Comparison of ENCODE assay signal across 9 mouse cellular contexts in the genomic region with DNA sequence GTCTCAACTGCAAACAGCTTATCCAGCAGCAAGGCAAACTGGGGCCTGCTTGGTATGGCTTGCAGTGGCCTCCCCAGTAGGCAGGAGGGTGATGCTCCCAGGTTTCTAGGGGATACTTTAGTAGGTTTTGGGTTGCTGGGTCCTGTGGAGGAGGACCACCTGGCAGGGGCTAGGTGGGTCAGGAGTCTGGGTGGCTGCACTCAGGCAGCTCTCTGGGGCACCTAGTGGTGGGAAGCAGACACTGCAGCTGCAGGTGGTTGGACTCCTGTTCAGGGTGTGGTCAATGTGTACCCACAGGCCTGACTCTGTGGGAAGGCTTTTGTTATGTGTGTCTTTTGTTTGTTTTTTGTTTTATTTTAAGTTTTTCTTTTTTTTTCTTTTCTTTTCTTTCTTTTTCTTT. TPM values are rescaled to one million over a fixed set of nuclear protein-coding genes. Genes with fewer than 3 reads are reported as not detected.
DNase-seq lines count a peak whose midpoint lies in the region; ATAC-seq and TF ChIP-seq lines count a peak whose summit lies in the region.
"Had no signal": no experiment of that assay in that cellular context is flagged by ENCODE, and none has a peak within 500 bp of the region (broad histone marks: within the 10 kb centered on the region; RNA-seq: fewer than 3 reads in every experiment).

No protein-coding gene starts in this region.

- peaks cover 8% of the 10 kb centered on the region for H3K4me1 ChIP-seq in cerebellum, adult 2 months (ENCODE audit: control insufficient read depth, insufficient read depth, low read length)
- peaks cover 12% of the 10 kb centered on the region for H3K4me1 ChIP-seq in midbrain, embryonic 11.5 days (ENCODE audit: control insufficient read depth, insufficient read depth, low read length)
- peaks cover 30% of the 10 kb centered on the region for H3K4me1 ChIP-seq in midbrain, embryonic 13.5 days (replicated peaks)
- peaks cover 3 to 6% of the 10 kb centered on the region in 2 experiments; a peak in 3 of 4 replicates for H3K4me1 ChIP-seq in liver, embryonic 14.5 days (replicated peaks; ENCODE audit: control insufficient read depth in 2 of 2, insufficient read depth in 2 of 2, low read length in 1 of 2)
- H3K4me1 ChIP-seq in thymus, adult 2 months (replicated peaks; ENCODE audit: control insufficient read depth, insufficient read depth, low read length), result peaks cover 21% of the 10 kb centered on the region

- H3K27me3 ChIP-seq in cerebellum, adult 2 months (ENCODE audit: control insufficient read depth, insufficient read depth, low read length), result peaks cover 3% of the 10 kb centered on the region; the same call in 1 of the 2 replicates
- peaks cover 62% of the 10 kb centered on the region for H3K27me3 ChIP-seq in midbrain, embryonic 11.5 days (ENCODE audit: control insufficient read depth, insufficient read depth, low read length)
- H3K27me3 ChIP-seq in midbrain, embryonic 13.5 days, result peaks cover 86% of the 10 kb centered on the region
- H3K27me3 ChIP-seq in liver, embryonic 14.5 days (ENCODE audit: control insufficient read depth, insufficient read depth, low read length), result peaks cover 50% of the 10 kb centered on the region
- H3K27me3 ChIP-seq in thymus, adult 2 months (ENCODE audit: control insufficient read depth, insufficient read depth, low read length), result peaks cover 6% of the 10 kb centered on the region; the same call in 1 of the 2 replicates

- TF ChIP-seq POLR2A in cerebellum, adult 2 months (IDR thresholded peaks at IDR 0.05; ENCODE audit: borderline replicate concordance, insufficient read depth, low read length), result no peak
- no peak for TF ChIP-seq POLR2A in thymus, adult 2 months (IDR thresholded peaks at IDR 0.05; ENCODE audit: control insufficient read depth, extremely low read depth, insufficient read depth, low read length, poor library complexity)

- no peak overlapping the region for H3K4me3 ChIP-seq in cerebellum, adult 2 months (replicated peaks; ENCODE audit: insufficient read depth, low read depth, low read length)
- no peak overlapping the region for H3K4me3 ChIP-seq in midbrain, embryonic 11.5 days (ENCODE audit: low read depth, low read length)
- no peak overlapping the region for H3K4me3 ChIP-seq in midbrain, embryonic 13.5 days (replicated peaks)
- no peak overlapping the region for H3K4me3 ChIP-seq in liver, embryonic 14.5 days (ENCODE audit: insufficient read depth in 1 of 2, low read depth in 2 of 2, low read length in 2 of 2)
- H3K4me3 ChIP-seq in thymus, adult 2 months (ENCODE audit: control insufficient read depth, insufficient read depth, low read length), result no peak overlapping the region

- no peaks in the 10 kb centered on the region for H3K9me3 ChIP-seq in midbrain, embryonic 11.5 days (ENCODE audit: control insufficient read depth, low read length)
- H3K9me3 ChIP-seq in midbrain, embryonic 13.5 days, result no peaks in the 10 kb centered on the region
- H3K9me3 ChIP-seq in liver, embryonic 14.5 days (ENCODE audit: control insufficient read depth, low read length), result no peaks in the 10 kb centered on the region

- no peaks in the 10 kb centered on the region for H3K36me3 ChIP-seq in midbrain, embryonic 11.5 days (ENCODE audit: control insufficient read depth, insufficient read depth, low read length)
- no peaks in the 10 kb centered on the region for H3K36me3 ChIP-seq in midbrain, embryonic 13.5 days
- no peaks in the 10 kb centered on the region for H3K36me3 ChIP-seq in liver, embryonic 14.5 days (replicated peaks; ENCODE audit: control insufficient read depth, insufficient read depth, low read depth)
- H3K36me3 ChIP-seq in thymus, adult 2 months (ENCODE audit: control insufficient read depth, insufficient read depth, low read length), result no peaks in the 10 kb centered on the region

- no peak for TF ChIP-seq EP300 in liver, embryonic 14.5 days (IDR thresholded peaks at IDR 0.05; ENCODE audit: low read depth)

- no peak for ATAC-seq in midbrain, embryonic 11.5 days (ENCODE audit: low FRiP score)
- ATAC-seq in midbrain, embryonic 13.5 days, result no peak
- peak; percentile 42; the same call in 1 of the 2 replicates for ATAC-seq in common myeloid progenitor, adult 5-6 weeks (replicated peaks; ENCODE audit: low read depth, poor library complexity, severe bottlenecking)
- no peak for ATAC-seq in liver, embryonic 14.5 days (ENCODE audit: insufficient read depth)

- no peak overlapping the region for H3K4me2 ChIP-seq in midbrain, embryonic 11.5 days
- H3K4me2 ChIP-seq in midbrain, embryonic 13.5 days (replicated peaks), result no peak overlapping the region
- H3K4me2 ChIP-seq in liver, embryonic 14.5 days (ENCODE audit: low read depth), result no peak overlapping the region

- H3K27ac ChIP-seq in cerebellum, adult 2 months (ENCODE audit: insufficient read depth, low read length), result no peak overlapping the region
- H3K27ac ChIP-seq in midbrain, embryonic 11.5 days (ENCODE audit: low read depth, low read length), result no peak overlapping the region
- H3K27ac ChIP-seq in midbrain, embryonic 13.5 days, result no peak overlapping the region
- no peak overlapping the region for H3K27ac ChIP-seq in liver, embryonic 14.5 days
- no peak overlapping the region for H3K27ac ChIP-seq in thymus, adult 2 months (ENCODE audit: control insufficient read depth, insufficient read depth, low read length)

- peak in 1 of 2 experiments; percentile 43 for DNase-seq in cerebellum, adult 2 months
- DNase-seq in cerebellum, adult 11-12 months, result no peak
- DNase-seq in midbrain, embryonic 11.5 days (ENCODE audit: low spot score, missing footprints), result peak; percentile 86
- DNase-seq in liver, embryonic 14.5 days (ENCODE audit: low read depth in 3 of 3, low spot score in 3 of 3), result peak in 1 of 3 experiments; percentile 48
- peak; percentile 77 for DNase-seq in thymus, adult 2 months
- no peak for DNase-seq in right cerebral cortex, postnatal 10 days (ENCODE audit: low spot score in 2 of 2)

- TF ChIP-seq CTCF in cerebellum, adult 2 months (IDR thresholded peaks at IDR 0.05; ENCODE audit: borderline replicate concordance, insufficient read depth, low read depth, low read length), result peak; percentile 72
- TF ChIP-seq CTCF in liver, embryonic 14.5 days (IDR thresholded peaks at IDR 0.05; ENCODE audit: low read depth), result peak; percentile 91
- TF ChIP-seq CTCF in thymus, adult 2 months (IDR thresholded peaks at IDR 0.05; ENCODE audit: borderline replicate concordance, control insufficient read depth, extremely low read depth, insufficient read depth, low read length, poor library complexity), result peak; percentile 88

- no peak overlapping the region for H3K9ac ChIP-seq in midbrain, embryonic 11.5 days (ENCODE audit: low read length)
- H3K9ac ChIP-seq in midbrain, embryonic 13.5 days (replicated peaks), result no peak overlapping the region
- H3K9ac ChIP-seq in liver, embryonic 14.5 days (replicated peaks), result no peak overlapping the region

RNA-seq across cellular contexts. Expression of a gene that starts 17.7 kb away (rescaled TPM):
- 7.1 and 8.3 TPM in 2 replicates for polyA plus RNA-seq in cerebellum, adult 2 months (2012; rRNA removed)
- 0.33 and 0.61 TPM in 2 replicates for polyA plus RNA-seq in midbrain, embryonic 11.5 days (2014; fragmentation: Nextera tagmentation; extraction: Ambion mirVana)
- polyA plus RNA-seq in midbrain, embryonic 13.5 days (2015; fragmentation: Nextera tagmentation; extraction: Ambion mirVana), result 0.07 TPM in 1 of 2 replicates, not detected in the other
- total RNA-seq in common myeloid progenitor, adult 5-6 weeks (2017), result 1.3 and 1.8 TPM in 2 replicates
- polyA plus RNA-seq in liver, embryonic 14.5 days (2012; rRNA removed), result 1.2 and 1.5 TPM in 2 replicates
- polyA plus RNA-seq in liver, embryonic 14.5 days (2014; fragmentation: Nextera tagmentation; extraction: Ambion mirVana), result 1.2 and 1.9 TPM in 2 replicates
- polyA plus RNA-seq in thymus, adult 2 months (2012; rRNA removed), result 5.7 and 6.5 TPM in 2 replicates

RNA-seq across cellular contexts. Expression of a gene that starts 18.8 kb away (rescaled TPM):
- 1.2 and 1.4 TPM in 2 replicates for polyA plus RNA-seq in cerebellum, adult 2 months (2012; rRNA removed)
- polyA plus RNA-seq in midbrain, embryonic 11.5 days (2014; fragmentation: Nextera tagmentation; extraction: Ambion mirVana), result 0.28 and 0.31 TPM in 2 replicates
- 0.87 and 0.97 TPM in 2 replicates for polyA plus RNA-seq in midbrain, embryonic 13.5 days (2015; fragmentation: Nextera tagmentation; extraction: Ambion mirVana)
- not detected in 2 replicates for total RNA-seq in common myeloid progenitor, adult 5-6 weeks (2017)
- polyA plus RNA-seq in liver, embryonic 14.5 days (2012; rRNA removed), result 0.68 and 0.93 TPM in 2 replicates
- 0.15 and 0.16 TPM in 2 replicates for polyA plus RNA-seq in liver, embryonic 14.5 days (2014; fragmentation: Nextera tagmentation; extraction: Ambion mirVana)
- 19.9 and 20.6 TPM in 2 replicates for polyA plus RNA-seq in thymus, adult 2 months (2012; rRNA removed)

RNA-seq across cellular contexts. Expression of a gene that starts 24.2 kb away (rescaled TPM):
- polyA plus RNA-seq in cerebellum, adult 2 months (2012; rRNA removed), result not detected in 2 replicates
- polyA plus RNA-seq in midbrain, embryonic 11.5 days (2014; fragmentation: Nextera tagmentation; extraction: Ambion mirVana), result 1.0 and 1.4 TPM in 2 replicates
- polyA plus RNA-seq in midbrain, embryonic 13.5 days (2015; fragmentation: Nextera tagmentation; extraction: Ambion mirVana), result 0.26 and 0.28 TPM in 2 replicates
- not detected in 2 replicates for total RNA-seq in common myeloid progenitor, adult 5-6 weeks (2017)
- 0.01 and 0.02 TPM in 2 replicates for polyA plus RNA-seq in liver, embryonic 14.5 days (2012; rRNA removed)
- polyA plus RNA-seq in liver, embryonic 14.5 days (2014; fragmentation: Nextera tagmentation; extraction: Ambion mirVana), result 0.05 TPM in 1 of 2 replicates, not detected in the other
- polyA plus RNA-seq in thymus, adult 2 months (2012; rRNA removed), result 0.07 and 0.20 TPM in 2 replicates
- polyA plus RNA-seq: heart, embryonic 14.5 days had no signal

RNA-seq across cellular contexts. Expression of a gene that starts 43.4 kb away (rescaled TPM):
- 508 and 523 TPM in 2 replicates for polyA plus RNA-seq in cerebellum, adult 2 months (2012; rRNA removed)
- 92.5 and 93.5 TPM in 2 replicates for polyA plus RNA-seq in midbrain, embryonic 11.5 days (2014; fragmentation: Nextera tagmentation; extraction: Ambion mirVana)
- 206 and 218 TPM in 2 replicates for polyA plus RNA-seq in midbrain, embryonic 13.5 days (2015; fragmentation: Nextera tagmentation; extraction: Ambion mirVana)
- total RNA-seq in common myeloid progenitor, adult 5-6 weeks (2017), result 58.2 and 59.6 TPM in 2 replicates
- 10.8 and 12.5 TPM in 2 replicates for polyA plus RNA-seq in liver, embryonic 14.5 days (2012; rRNA removed)
- polyA plus RNA-seq in liver, embryonic 14.5 days (2014; fragmentation: Nextera tagmentation; extraction: Ambion mirVana), result 12.2 and 13.0 TPM in 2 replicates
- 56.6 and 80.8 TPM in 2 replicates for polyA plus RNA-seq in thymus, adult 2 months (2012; rRNA removed)

Comparison
In these comparisons a context has a peak if more than half of its experiments do, and no peak if none do; other contexts are left out.
1. DNase-seq: peak in midbrain, embryonic 11.5 days (single experiment) and thymus, adult 2 months (single experiment); none in cerebellum, adult 11-12 months (single experiment) and right cerebral cortex, postnatal 10 days (0 of 2).
2. Peak in every context shown above with its lines, with median percentiles within 50 percentile points of each other: CTCF ChIP-seq.